Mouse (Mus musculus): ENCODE measurements around the gene Phldb3. TPM values are rescaled to one million over a fixed set of nuclear protein-coding genes. Genes with fewer than 3 reads are reported as not detected.
A peak's percentile ranks its signal among the peaks of the same experiment; 100 is the strongest.

Gene Phldb3
- total and polyA plus RNA-seq, 3 experiments, result 6.4 to 10.8 TPM; not detected in 1

DNA sequence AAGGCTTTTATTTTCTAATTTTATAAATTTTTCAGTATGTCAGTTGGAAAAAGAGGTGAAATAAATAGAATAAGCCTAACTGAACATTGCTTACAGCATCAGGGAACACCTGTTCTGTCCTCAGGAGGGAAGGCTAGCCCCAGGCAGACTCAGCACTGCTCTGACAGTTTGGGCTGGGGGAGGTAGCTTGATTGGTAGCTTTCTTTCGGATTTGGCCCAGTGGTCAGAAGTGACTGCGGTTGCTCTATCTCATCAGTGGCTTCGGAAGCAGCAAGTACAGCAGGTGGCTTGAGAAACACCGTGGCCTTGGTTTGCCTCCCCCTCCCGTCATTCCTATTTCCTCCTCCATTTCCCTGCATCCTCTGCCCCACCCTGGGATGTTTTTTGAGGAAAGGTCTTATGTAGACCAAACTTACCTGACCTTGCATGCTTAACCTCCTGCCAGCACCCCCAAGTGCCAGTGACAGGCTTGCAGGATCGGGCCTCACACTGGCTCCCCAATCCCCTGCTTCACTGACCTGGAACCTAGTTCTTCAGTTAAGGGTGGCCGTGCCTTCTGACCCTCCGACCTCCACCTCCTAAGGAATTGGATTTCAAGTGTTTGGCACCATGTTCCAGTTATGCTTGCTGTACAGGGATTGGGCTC, 47.2 kb upstream of the Phldb3 start (continued):
- no peak for TF ChIP-seq MYB (IDR thresholded peaks at IDR 0.05; ENCODE audit: low read depth, low read length)

DNA sequence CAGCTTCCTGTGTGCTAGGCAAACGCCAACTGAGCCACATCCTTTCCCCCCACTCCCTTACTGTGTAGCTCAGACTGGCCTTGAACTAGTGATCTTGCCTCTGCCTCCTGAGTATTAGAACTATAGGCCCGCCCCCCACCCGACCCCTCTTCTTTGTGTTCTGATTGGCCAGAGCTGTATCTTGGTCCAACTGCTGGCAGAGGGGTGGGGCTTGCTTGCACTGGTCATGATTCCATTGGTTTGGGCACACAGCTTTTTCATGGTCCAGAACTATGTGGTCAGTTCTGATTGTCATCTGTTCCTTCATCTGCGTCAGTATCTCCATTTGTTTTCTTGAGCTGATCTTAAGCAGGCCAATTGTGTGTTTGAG, 46.7 kb upstream of the Phldb3 start:
- Histone ChIP-seq H3K4me3 (ENCODE audit: control insufficient read depth in 1 of 2, insufficient read depth in 1 of 2, low read depth in 2 of 2, low read length in 2 of 2) (no peak overlapping the region), H3K9me3 (replicated peaks; ENCODE audit: insufficient read depth, low read length) (no peaks in the 10 kb centered on the region), H3K79me2 (ENCODE audit: control insufficient read depth, insufficient read depth, low read length, poor library complexity) (no peaks in the 10 kb centered on the region), H3K27ac (ENCODE audit: control insufficient read depth, low read depth, low read length) (no peak overlapping the region), H3K9ac (ENCODE audit: control insufficient read depth, low read depth, low read length, poor library complexity, severe bottlenecking) (no peak overlapping the region), H3K27me3 (ENCODE audit: control insufficient read depth in 1 of 2, insufficient read depth in 2 of 2, low read length in 2 of 2) (no peaks in the 10 kb centered on the region), H3K36me3 (ENCODE audit: control insufficient read depth in 1 of 2, insufficient read depth in 2 of 2, low read length in 2 of 2) (peaks cover 0 to 3% of the 10 kb centered on the region in 2 experiments; a peak in 2 of 4 replicates), H3K4me1 (ENCODE audit: control insufficient read depth in 1 of 2, insufficient read depth in 2 of 2, low read length in 2 of 2) (no peaks in the 10 kb centered on the region)
- no peak for TF ChIP-seq TAL1 (IDR thresholded peaks at IDR 0.05; ENCODE audit: low read length)
- TF ChIP-seq BHLHE40 (IDR thresholded peaks at IDR 0.05; ENCODE audit: borderline replicate concordance, low read depth, low read length), result no peak
- TF ChIP-seq MYC (IDR thresholded peaks at IDR 0.05; ENCODE audit: low read depth, low read length), result no peak
- TF ChIP-seq UBTF (IDR thresholded peaks at IDR 0.05; ENCODE audit: borderline replicate concordance, insufficient read depth, low read depth, low read length), result no peak
- TF ChIP-seq RAD21 (IDR thresholded peaks at IDR 0.05; ENCODE audit: low read depth, low read length), result no peak
- TF ChIP-seq KAT2A (conservative IDR thresholded peaks at IDR 0.05; ENCODE audit: low read depth, low read length), result no peak
- no peak for TF ChIP-seq ETS1 (IDR thresholded peaks at IDR 0.05; ENCODE audit: low read depth, low read length)
- TF ChIP-seq MYB (IDR thresholded peaks at IDR 0.05; ENCODE audit: low read depth, low read length), result no peak
- DNase-seq (ENCODE audit: low read depth, low spot score), result no peak

DNA sequence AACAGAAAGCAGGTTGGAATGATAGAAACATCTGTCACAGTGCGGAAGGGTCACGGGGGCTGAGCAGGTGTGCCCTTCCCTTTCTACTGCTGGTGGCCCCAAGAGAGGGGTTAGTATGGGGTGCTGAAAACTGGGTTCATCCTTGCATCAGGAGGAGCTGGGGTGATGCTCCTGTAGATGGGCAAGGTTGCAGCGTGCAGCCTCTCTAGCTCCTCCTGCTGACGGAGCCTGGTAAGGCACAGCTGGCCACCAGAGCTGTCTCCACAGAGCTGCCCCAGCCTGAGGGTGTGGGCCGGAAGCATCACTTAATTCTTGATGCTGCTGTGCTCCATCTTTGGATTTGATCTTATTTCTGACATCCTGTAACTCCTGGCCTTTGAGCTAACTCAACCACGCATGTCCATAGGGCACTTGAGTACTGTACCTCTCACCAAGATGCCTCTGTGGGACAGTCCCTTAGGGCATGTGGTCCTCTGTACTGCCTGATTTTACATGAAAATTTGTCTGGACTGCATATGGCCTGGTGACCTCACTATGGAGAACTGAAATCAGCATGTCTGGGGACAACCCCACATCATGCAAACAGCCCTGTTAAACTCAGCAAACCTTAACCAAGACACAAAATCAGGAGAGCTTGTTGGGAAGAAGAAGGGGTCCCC, 45.8 kb upstream of the Phldb3 start:
- Histone ChIP-seq H3K9me3 (replicated peaks; ENCODE audit: insufficient read depth, low read length) (no peaks in the 10 kb centered on the region), H3K9ac (ENCODE audit: control insufficient read depth, low read depth, low read length, poor library complexity, severe bottlenecking) (no peak overlapping the region), H3K27ac (ENCODE audit: control insufficient read depth, low read depth, low read length) (no peak overlapping the region), H3K36me3 (ENCODE audit: control insufficient read depth in 1 of 2, insufficient read depth in 2 of 2, low read length in 2 of 2) (peaks cover 0 to 3% of the 10 kb centered on the region in 2 experiments; a peak in 2 of 4 replicates), H3K4me1 (ENCODE audit: control insufficient read depth in 1 of 2, insufficient read depth in 2 of 2, low read length in 2 of 2) (no peaks in the 10 kb centered on the region), H3K4me3 (ENCODE audit: control insufficient read depth in 1 of 2, insufficient read depth in 1 of 2, low read depth in 2 of 2, low read length in 2 of 2) (no peak overlapping the region), H3K79me2 (ENCODE audit: control insufficient read depth, insufficient read depth, low read length, poor library complexity) (no peaks in the 10 kb centered on the region), H3K27me3 (ENCODE audit: control insufficient read depth in 1 of 2, insufficient read depth in 2 of 2, low read length in 2 of 2) (no peaks in the 10 kb centered on the region)
- DNase-seq (ENCODE audit: low read depth, low spot score), result peak; percentile 69
- TF ChIP-seq SIN3A (IDR thresholded peaks at IDR 0.05; ENCODE audit: low read length) (no peak), RAD21 (IDR thresholded peaks at IDR 0.05; ENCODE audit: low read depth, low read length) (peak; percentile 28), NRF1 (IDR thresholded peaks at IDR 0.05; ENCODE audit: insufficient read depth, low read depth, low read length, poor library complexity, severe bottlenecking) (no peak), MXI1 (IDR thresholded peaks at IDR 0.05; ENCODE audit: low read depth, low read length) (no peak), ELF1 (IDR thresholded peaks at IDR 0.05; ENCODE audit: low read depth, low read length) (no peak), TCF12 (IDR thresholded peaks at IDR 0.05; ENCODE audit: low read depth, low read length) (no peak), GABPA (IDR thresholded peaks at IDR 0.05; ENCODE audit: low read depth, low read length) (no peak), MEF2A (IDR thresholded peaks at IDR 0.05; ENCODE audit: extremely low read depth, insufficient replicate concordance, low read depth, low read length, poor library complexity, severe bottlenecking) (no peak), ZC3H11A (IDR thresholded peaks at IDR 0.05; ENCODE audit: low read depth, low read length) (0 out of 2 replicates have a peak, but pooled peaks have one; percentile 16), CTCF (IDR thresholded peaks at IDR 0.05 in 2 of 3, conservative IDR thresholded peaks at IDR 0.05 in 1 of 3; ENCODE audit: control insufficient read depth in 1 of 3, insufficient read depth in 1 of 3, low read depth in 2 of 3, low read length in 3 of 3, poor library complexity in 1 of 3, severe bottlenecking in 1 of 3) (peak; percentile 77 to 95 (median 86)), SMC3 (IDR thresholded peaks at IDR 0.05; ENCODE audit: low read depth, low read length) (peak; percentile 66), USF2 (IDR thresholded peaks at IDR 0.05; ENCODE audit: borderline replicate concordance in 1 of 2, insufficient read depth in 1 of 2, low read depth in 1 of 2, low read length in 2 of 2) (no peak), POLR2AphosphoS2 (IDR thresholded peaks at IDR 0.05; ENCODE audit: low read length) (no peak), USF1 (IDR thresholded peaks at IDR 0.05; ENCODE audit: low read depth, low read length) (no peak), HCFC1 (IDR thresholded peaks at IDR 0.05; ENCODE audit: low read depth, low read length) (no peak), MYC (IDR thresholded peaks at IDR 0.05; ENCODE audit: low read depth, low read length) (no peak), UBTF (IDR thresholded peaks at IDR 0.05; ENCODE audit: borderline replicate concordance, insufficient read depth, low read depth, low read length) (no peak), EP300 (IDR thresholded peaks at IDR 0.05; ENCODE audit: low read depth in 1 of 2, low read length in 2 of 2) (no peak), TAL1 (IDR thresholded peaks at IDR 0.05; ENCODE audit: low read length) (no peak)
